Mouse (Mus musculus): ENCODE results near the gene Trabd. TPM values are rescaled to one million over a fixed set of nuclear protein-coding genes. Genes with fewer than 3 reads are reported as not detected.

Gene Trabd
- total and polyA plus RNA-seq, 2 experiments from 2014 or later: 46.7 to 59.2 TPM

DNA sequence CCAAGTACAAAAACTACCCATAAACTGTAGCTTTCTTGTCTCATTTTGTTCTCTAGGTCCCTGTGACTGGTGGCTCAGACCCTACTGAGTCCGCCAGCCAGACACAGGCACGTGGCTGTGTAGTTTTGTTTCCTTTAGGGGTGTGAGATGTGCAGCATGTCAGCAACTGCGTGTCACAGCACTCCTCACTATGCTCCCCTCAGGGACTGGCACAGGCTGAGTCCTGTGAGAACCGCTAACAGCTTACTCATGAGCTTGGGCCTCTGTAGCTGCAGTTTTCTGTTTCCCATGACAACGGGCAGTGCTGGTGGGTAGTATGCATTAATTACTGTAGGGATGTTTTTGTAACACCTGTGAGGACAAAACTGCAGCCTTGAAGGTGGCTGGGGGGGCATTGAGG is 17.3 kb downstream of the Trabd start:
- no peak for DNase-seq (ENCODE audit: low spot score)
- no peak overlapping the region for H3K27ac ChIP-seq (ENCODE audit: low read depth)
- no peaks in the 10 kb centered on the region for H3K9me3 ChIP-seq (replicated peaks; ENCODE audit: control insufficient read depth, low read length)
- no peaks in the 10 kb centered on the region for H3K27me3 ChIP-seq (ENCODE audit: control insufficient read depth, insufficient read depth, low read length)
- TF ChIP-seq CTCF (IDR thresholded peaks at IDR 0.05; ENCODE audit: low read depth): no peak
- TF ChIP-seq EP300 (IDR thresholded peaks at IDR 0.05; ENCODE audit: low read depth): no peak
- H3K36me3 ChIP-seq (replicated peaks; ENCODE audit: control insufficient read depth, insufficient read depth, low read length): peaks cover 48% of the 10 kb centered on the region
- ATAC-seq (ENCODE audit: insufficient read depth, low read depth): no peak
- H3K4me2 ChIP-seq (ENCODE audit: low read depth, low read length): no peak overlapping the region
- no peak overlapping the region for H3K4me3 ChIP-seq (ENCODE audit: low read depth, low read length)
- no peak overlapping the region for H3K9ac ChIP-seq (replicated peaks; ENCODE audit: low read depth, low read length)
- peaks cover 10% of the 10 kb centered on the region; the same call in 1 of the 2 replicates for H3K4me1 ChIP-seq (ENCODE audit: control insufficient read depth, insufficient read depth)
- WGBS: 78% methylated on average over 5 of the region's 5 CpGs

DNA sequence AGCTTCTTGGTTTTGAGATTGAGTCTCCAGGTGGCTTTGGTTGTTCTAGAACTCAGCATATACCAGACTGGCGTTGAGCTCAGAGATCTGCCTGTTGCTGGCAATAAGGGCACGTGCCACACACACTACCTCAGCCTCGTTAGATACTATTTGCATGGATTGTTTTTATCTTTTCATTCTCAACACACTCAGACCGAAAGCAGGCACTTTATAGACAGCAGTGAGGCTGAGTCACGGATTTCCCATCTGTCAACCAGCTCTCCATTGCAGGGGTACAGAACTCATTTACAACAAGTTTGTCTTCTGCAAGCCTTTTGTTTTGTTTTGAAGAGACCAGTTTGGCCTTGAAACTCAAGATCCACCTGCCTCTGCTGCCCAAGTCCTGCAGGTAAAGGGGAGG is 22.5 kb downstream of the Trabd start:
- Histone ChIP-seq H3K4me1 (ENCODE audit: control insufficient read depth, insufficient read depth) (no peaks in the 10 kb centered on the region), H3K27ac (ENCODE audit: low read depth) (no peak overlapping the region), H3K9ac (replicated peaks; ENCODE audit: low read depth, low read length) (no peak overlapping the region), H3K27me3 (ENCODE audit: control insufficient read depth, insufficient read depth, low read length) (no peaks in the 10 kb centered on the region), H3K36me3 (replicated peaks; ENCODE audit: control insufficient read depth, insufficient read depth, low read length) (peaks cover 98% of the 10 kb centered on the region), H3K4me3 (ENCODE audit: low read depth, low read length) (no peak overlapping the region), H3K9me3 (replicated peaks; ENCODE audit: control insufficient read depth, low read length) (no peaks in the 10 kb centered on the region), H3K4me2 (ENCODE audit: low read depth, low read length) (no peak overlapping the region)
- no peak for DNase-seq (ENCODE audit: low spot score)
- TF ChIP-seq CTCF (IDR thresholded peaks at IDR 0.05; ENCODE audit: low read depth): no peak
- TF ChIP-seq EP300 (IDR thresholded peaks at IDR 0.05; ENCODE audit: low read depth): no peak
- ATAC-seq (ENCODE audit: insufficient read depth, low read depth): no peak
- WGBS: 89% methylated on average over 5 of the region's 5 CpGs

DNA sequence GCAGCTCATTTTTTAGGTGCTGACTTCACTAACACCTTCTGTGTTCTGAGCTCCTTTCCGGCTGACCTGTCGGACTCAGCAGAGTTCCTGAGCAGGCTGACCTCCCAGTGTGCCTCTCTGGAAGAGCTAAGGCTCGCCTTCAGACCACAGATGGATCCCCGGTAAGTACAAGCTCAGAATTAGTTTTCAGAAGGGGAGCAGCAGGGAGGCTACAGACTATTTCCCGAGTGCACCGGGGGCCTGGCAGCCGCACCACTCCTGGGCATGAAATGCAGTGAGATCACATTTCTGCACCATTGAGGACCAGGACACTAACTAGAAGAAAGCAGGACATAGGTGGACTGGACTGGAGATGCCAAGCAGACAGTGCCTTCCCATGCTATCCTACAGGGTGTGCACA is 23.7 kb downstream of the Trabd start:
- Histone ChIP-seq H3K4me2 (ENCODE audit: low read depth, low read length) (no peak overlapping the region), H3K27me3 (ENCODE audit: control insufficient read depth, insufficient read depth, low read length) (no peaks in the 10 kb centered on the region), H3K4me3 (ENCODE audit: low read depth, low read length) (no peak overlapping the region), H3K9ac (replicated peaks; ENCODE audit: low read depth, low read length) (no peak overlapping the region), H3K36me3 (replicated peaks; ENCODE audit: control insufficient read depth, insufficient read depth, low read length) (peaks cover 97% of the 10 kb centered on the region), H3K27ac (ENCODE audit: low read depth) (no peak overlapping the region), H3K9me3 (replicated peaks; ENCODE audit: control insufficient read depth, low read length) (no peaks in the 10 kb centered on the region), H3K4me1 (ENCODE audit: control insufficient read depth, insufficient read depth) (no peaks in the 10 kb centered on the region)
- TF ChIP-seq CTCF (IDR thresholded peaks at IDR 0.05; ENCODE audit: low read depth) (no peak), EP300 (IDR thresholded peaks at IDR 0.05; ENCODE audit: low read depth) (no peak)
- 88% methylated on average over 7 of the region's 7 CpGs for WGBS
- DNase-seq (ENCODE audit: low spot score): no peak
- ATAC-seq (ENCODE audit: insufficient read depth, low read depth): no peak

DNA sequence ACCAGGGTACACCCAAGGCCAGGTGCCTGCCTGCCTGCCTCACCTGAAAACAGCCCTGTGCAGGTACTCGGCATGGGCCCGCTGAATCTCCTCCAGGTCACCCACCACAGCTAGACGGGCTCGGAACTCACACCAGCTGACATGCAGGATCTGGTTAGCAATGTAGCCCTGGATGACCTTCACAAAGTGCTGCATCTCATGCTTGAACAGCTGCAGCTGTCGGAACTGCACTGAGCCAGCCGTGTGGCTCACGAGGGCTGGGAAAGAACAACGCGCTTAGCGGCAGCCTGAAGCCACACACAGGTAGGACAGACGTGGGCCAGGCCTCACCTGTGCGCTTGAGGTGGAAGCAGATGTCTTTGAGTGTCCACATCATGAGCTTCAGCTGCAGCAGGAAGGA is 25.9 kb downstream of the Trabd start:
- Histone ChIP-seq H3K36me3 (replicated peaks; ENCODE audit: control insufficient read depth, insufficient read depth, low read length) (peaks cover 97% of the 10 kb centered on the region), H3K9me3 (replicated peaks; ENCODE audit: control insufficient read depth, low read length) (no peaks in the 10 kb centered on the region), H3K9ac (replicated peaks; ENCODE audit: low read depth, low read length) (no peak overlapping the region), H3K4me3 (ENCODE audit: low read depth, low read length) (no peak overlapping the region), H3K4me2 (ENCODE audit: low read depth, low read length) (no peak overlapping the region), H3K27me3 (ENCODE audit: control insufficient read depth, insufficient read depth, low read length) (no peaks in the 10 kb centered on the region), H3K27ac (ENCODE audit: low read depth) (no peak overlapping the region), H3K4me1 (ENCODE audit: control insufficient read depth, insufficient read depth) (no peaks in the 10 kb centered on the region)
- WGBS: 82% methylated on average over 12 of the region's 12 CpGs
- no peak for DNase-seq (ENCODE audit: low spot score)
- no peak for ATAC-seq (ENCODE audit: insufficient read depth, low read depth)
- no peak for TF ChIP-seq CTCF (IDR thresholded peaks at IDR 0.05; ENCODE audit: low read depth)
- no peak for TF ChIP-seq EP300 (IDR thresholded peaks at IDR 0.05; ENCODE audit: low read depth)

DNA sequence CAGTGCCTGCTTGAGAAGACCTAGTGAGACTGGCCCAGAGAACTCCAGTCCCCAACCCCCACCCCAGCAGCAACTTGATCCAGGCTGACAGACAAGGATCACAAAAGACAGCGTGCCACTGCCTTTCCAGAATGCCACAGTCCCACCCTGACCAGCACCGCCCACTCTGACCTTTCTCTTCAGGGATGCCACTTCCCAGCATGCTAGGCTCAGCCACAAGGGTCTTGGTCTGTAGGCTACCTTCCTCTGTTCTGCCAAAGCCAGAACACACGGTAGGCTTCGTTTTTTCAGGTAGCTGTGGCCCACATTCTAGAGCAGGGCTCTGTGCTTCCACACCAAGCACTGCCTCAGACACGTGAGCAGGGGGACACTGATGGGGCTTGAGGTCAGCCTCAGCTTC is 27.7 kb downstream of the Trabd start:
- Histone ChIP-seq H3K9ac (replicated peaks; ENCODE audit: low read depth, low read length) (no peak overlapping the region), H3K36me3 (replicated peaks; ENCODE audit: control insufficient read depth, insufficient read depth, low read length) (peaks cover 95% of the 10 kb centered on the region), H3K9me3 (replicated peaks; ENCODE audit: control insufficient read depth, low read length) (no peaks in the 10 kb centered on the region), H3K27ac (ENCODE audit: low read depth) (no peak overlapping the region), H3K4me1 (ENCODE audit: control insufficient read depth, insufficient read depth) (no peaks in the 10 kb centered on the region), H3K4me3 (ENCODE audit: low read depth, low read length) (no peak overlapping the region), H3K4me2 (ENCODE audit: low read depth, low read length) (no peak overlapping the region), H3K27me3 (ENCODE audit: control insufficient read depth, insufficient read depth, low read length) (no peaks in the 10 kb centered on the region)
- no peak for DNase-seq (ENCODE audit: low spot score)
- ATAC-seq (ENCODE audit: insufficient read depth, low read depth): no peak
- 79% methylated on average over 5 of the region's 5 CpGs for WGBS
- TF ChIP-seq EP300 (IDR thresholded peaks at IDR 0.05; ENCODE audit: low read depth): no peak
- no peak for TF ChIP-seq CTCF (IDR thresholded peaks at IDR 0.05; ENCODE audit: low read depth)

DNA sequence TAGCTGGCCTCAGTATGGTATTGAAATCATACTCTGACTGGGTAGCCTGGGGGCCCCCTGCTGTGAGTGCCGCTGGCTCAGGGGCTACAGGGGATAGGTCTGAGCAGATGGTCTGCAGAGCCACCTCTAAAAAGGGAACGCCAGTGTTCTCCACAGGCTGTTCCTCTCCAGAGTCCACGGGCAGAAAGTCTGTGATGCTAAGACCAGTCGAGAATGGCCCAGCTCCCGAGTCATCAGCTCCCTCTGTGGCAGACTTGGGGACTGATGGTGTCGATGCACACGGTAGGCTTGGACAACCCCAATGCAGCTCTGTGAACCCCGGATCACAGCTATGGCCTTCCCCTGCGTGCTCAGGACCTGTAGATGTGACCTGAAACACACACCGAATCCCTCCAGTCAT is 29.0 kb downstream of the Trabd start:
- H3K36me3 ChIP-seq (replicated peaks; ENCODE audit: control insufficient read depth, insufficient read depth, low read length): peaks cover 95% of the 10 kb centered on the region
- H3K27ac ChIP-seq (ENCODE audit: low read depth): no peak overlapping the region
- no peak overlapping the region for H3K4me3 ChIP-seq (ENCODE audit: low read depth, low read length)
- H3K27me3 ChIP-seq (ENCODE audit: control insufficient read depth, insufficient read depth, low read length): no peaks in the 10 kb centered on the region
- H3K9ac ChIP-seq (replicated peaks; ENCODE audit: low read depth, low read length): no peak overlapping the region
- no peak overlapping the region for H3K4me2 ChIP-seq (ENCODE audit: low read depth, low read length)
- 85% methylated on average over 10 of the region's 10 CpGs for WGBS
- no peak for DNase-seq (ENCODE audit: low spot score)
- no peak for ATAC-seq (ENCODE audit: insufficient read depth, low read depth)
- no peaks in the 10 kb centered on the region for H3K4me1 ChIP-seq (ENCODE audit: control insufficient read depth, insufficient read depth)
- H3K9me3 ChIP-seq (replicated peaks; ENCODE audit: control insufficient read depth, low read length): no peaks in the 10 kb centered on the region
- TF ChIP-seq EP300 (IDR thresholded peaks at IDR 0.05; ENCODE audit: low read depth): no peak
- TF ChIP-seq CTCF (IDR thresholded peaks at IDR 0.05; ENCODE audit: low read depth): no peak

Measured in heart, postnatal 0 days (tissue).